Mouse (Mus musculus): ENCODE data around the gene Tspan6.

The Tspan6 gene

DNA sequence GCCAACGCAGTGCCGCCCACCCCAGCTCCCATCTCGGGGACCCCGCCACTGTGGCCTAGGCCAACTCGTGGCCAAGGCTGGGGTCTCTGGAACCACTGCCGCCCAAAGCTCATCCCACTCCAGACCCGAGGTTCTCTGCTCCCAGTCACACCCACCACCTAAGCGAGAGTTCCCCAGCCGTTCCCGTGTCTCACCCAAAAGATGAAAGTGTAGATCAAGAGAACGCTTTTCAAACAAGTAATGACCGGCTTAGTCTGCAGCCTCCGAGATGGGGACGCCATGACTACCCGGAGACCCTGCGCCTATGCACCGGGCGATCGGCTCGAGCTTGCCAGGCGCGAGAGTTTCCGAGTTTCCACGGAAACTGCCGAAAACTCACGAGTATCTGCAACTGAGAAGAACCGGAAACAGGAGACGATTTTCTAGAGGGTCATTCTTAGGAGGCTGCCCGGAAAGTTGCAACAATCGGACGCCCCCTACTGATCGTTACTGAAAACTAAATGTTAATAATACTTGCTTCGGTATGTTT lies at the start of gene Tspan6:
Gene Tspan6 (minus strand): TSS at position 416 of the 529 bp plus-strand sequence.
- peak; percentile 54 to 63 for DNase-seq (ENCODE audit: low spot score in 2 of 2)

DNA sequence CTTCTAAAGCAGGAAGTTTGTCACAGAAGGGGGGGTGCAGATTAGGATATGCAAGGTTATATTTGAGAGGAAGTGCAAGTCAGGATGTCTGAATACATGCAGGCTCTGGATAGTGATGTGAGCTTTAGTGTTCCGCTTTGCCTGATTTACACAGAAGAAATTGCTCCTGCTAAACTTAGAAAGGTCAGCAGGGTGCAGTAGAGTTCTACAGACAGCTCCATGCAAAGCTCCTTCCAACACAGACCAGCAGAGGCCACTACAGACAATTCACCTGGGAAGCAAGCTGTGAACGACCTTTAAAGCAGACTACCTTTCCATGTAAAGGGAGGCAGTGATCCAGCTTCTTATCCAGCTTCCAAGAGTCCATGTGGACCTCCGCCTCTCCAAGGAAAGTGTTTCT lies 49.2 kb upstream of the Tspan6 start:
- peak; percentile 16 to 21 for DNase-seq (ENCODE audit: low spot score in 2 of 2)

DNA sequence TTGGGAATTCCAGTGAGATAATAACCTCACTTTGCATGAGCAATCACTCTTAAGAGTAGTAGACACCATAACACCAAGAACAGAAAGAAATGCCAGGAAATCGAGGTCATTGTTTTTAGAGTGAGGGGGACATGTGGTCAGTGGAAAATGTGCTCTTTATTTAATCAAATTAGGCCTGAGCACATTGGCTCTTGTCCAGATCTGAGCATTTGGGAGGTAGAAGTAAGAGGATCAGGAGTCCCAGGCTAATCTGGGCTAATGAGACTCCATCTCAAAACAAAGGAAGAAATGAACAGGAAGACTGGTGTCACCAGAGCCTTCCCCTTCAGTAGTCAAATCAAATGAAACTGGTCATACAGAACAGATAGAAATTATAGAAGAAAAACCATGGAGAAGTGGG lies 41.3 kb upstream of the Tspan6 start:
- no peak for DNase-seq (ENCODE audit: low spot score in 2 of 2)

DNA sequence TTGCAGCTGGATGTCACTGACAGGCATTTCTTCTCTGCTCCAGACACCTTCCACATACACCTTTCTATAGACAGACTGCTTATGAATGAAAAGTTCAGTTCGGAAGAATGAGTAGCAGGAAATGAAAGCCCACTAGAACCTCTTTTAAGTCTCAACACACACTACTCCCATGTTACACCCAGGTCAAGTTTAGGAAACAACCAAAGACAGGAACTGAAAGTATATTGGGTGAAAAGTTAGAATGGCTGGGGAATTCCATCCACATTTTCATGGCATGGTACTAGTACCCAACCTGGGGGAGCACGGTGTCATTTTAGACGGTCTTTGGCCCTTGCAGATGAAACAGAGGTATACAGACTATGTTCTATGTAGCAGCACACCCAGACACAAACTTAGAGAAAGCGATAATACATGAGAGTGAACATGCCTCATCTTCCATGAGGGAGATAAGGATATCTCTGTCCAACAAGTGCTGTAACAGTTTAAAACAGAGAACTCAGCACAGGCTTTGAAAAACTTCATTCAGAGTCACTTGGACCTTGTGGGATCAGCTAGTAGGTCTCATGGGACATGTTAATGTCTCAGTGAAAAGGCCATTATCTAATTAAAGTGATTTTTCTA lies 38.5 kb upstream of the Tspan6 start:
- no peak for DNase-seq (ENCODE audit: low spot score in 2 of 2)

DNA sequence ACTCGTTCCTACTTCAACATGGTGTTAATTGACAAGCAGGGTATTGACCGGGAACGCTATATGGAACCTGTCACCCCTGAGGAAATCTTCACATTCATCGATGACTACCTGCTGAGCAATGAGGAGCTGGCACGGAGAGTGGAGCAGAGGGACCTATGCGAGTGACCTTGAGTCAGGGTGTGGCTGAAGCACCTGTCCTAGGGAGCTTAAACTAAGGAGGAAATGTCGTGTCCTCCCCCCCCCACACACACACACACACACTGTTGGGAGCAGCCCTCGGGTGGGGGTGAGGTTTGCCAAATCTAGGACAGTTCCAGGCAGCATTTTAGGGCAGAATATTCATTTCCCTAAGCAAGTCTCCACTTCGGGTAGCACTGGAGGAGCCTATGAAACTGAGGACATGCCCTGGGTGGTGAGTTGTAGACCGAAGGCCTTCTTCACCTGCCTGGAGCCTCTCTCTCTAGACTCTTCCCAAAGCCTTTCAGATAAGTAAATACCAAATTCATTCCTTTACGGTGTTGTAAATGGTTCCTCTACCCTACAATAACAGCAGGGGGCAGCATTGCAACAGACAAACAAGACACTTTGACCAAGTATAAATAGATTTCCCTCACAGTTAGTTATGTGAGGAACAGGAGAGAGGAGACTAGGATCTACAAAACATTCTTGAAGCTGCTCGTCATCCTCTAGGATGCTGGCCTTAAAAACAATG lies 33.2 kb upstream of the Tspan6 start:
- DNase-seq (ENCODE audit: low spot score in 2 of 2) = peak in 1 of 2 experiments; percentile 15

DNA sequence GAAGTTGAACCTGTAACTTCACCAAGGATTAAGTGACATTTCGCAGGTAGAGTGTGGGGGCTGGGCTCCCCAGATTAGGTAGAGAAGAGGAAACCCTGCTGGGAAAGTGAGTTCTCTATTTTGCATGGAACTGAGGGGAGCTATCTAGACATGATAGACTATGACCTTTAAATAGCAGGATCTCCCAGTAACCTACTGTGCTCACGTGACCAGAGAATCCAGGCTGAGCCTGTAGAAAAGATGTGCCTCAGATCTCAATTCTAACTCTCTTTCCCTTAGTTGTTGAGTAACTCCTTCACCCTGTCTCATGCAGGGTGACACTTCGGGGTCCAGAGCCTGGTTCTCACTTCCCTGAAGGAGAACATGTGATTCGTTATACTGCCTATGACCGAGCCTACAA lies 28.5 kb upstream of the Tspan6 start:
- no peak for DNase-seq (ENCODE audit: low spot score in 2 of 2)

DNA sequence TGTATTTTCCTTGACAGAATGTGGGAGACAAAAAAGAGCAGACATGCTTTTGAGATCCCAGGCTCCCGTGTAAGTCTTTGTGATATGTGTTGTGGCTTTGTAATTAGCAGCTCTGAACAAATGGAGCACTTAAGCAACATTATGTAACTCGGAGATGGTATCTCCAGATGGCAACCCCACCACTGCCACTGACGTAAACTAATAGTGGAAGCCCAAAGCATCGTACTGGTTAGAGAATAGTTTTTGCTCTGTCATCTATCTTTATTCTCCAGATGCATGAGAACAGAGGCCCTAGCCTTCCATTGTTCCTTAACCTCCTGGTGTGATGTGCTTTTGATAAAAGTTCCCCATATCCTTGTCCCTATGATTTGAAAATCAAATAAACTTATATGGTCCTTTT lies 23.0 kb upstream of the Tspan6 start:
- DNase-seq (ENCODE audit: low spot score in 2 of 2) = no peak

DNA sequence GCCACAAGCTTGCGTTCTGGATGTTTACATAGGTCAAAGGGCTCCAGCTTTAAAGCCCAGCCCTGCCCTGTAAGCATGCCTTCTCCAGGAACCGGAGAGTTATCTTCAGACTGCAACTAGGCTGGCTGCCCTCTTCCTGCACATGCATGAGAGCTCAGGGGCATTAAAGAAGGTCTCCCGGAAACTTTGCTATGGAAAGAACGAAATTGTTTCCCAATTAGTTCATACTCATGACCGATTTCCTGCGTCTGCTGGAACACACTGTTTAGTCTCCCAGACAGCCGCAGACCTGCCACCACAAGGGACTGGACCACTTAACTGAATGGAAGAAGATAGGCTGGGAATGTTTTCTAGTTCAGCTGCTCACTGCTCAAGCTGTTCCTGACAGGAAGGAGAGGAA lies 16.0 kb upstream of the Tspan6 start:
- DNase-seq (ENCODE audit: low spot score in 2 of 2) = no peak

DNA sequence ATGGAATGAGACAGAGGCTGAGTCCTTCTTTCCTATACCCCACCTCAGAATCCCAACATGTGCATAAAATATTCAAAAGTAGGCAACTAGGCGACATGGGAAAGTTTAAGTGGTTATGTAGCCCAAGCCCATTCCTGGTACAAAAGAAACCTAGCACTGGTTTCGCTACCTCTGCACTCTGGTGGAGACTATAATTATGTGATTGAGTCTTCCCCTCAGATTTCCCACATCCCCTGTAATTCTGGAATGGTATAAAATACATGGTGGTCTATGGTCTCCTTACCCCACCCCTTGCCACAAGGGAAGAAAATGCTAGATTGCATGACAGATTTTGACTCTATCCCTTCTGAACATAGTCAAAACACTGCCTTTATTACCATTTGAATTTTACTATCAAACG lies 14.8 kb upstream of the Tspan6 start:
- no peak for DNase-seq (ENCODE audit: low spot score in 2 of 2)

DNA sequence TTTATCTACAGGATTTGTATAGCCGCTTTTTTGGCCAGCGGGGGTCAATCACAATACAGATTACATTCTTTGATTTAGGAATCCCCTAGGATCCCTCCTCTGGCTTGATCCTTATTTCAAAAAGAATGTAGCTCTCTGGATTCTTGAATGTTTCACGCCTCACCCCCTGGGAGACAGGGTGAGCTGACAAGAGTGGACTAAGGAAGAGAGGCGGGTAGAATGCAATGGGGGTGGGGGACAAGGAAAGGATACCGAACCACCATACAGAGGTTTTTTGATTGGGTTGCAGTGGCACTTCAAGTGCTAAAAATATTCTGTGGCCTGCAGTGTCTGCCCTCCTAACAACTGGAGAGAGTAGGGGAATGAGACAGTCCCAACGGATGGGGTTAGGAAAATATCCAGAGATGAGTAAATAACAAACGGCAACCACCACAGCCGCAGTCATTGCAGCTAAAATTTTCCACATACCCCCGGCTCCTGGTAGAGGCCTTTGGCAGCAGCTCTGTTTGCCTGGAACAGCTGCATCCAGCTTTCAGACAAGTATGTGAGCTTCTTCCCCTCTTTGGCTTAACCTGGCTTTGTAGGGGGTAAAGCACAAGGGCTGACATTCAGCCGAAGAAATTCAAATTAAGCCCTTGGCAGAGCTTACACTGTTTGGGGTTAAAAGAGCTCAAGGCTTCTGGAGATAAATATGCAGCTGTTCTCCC lies 13.3 kb upstream of the Tspan6 start:
- no peak for DNase-seq (ENCODE audit: low spot score in 2 of 2)

DNA sequence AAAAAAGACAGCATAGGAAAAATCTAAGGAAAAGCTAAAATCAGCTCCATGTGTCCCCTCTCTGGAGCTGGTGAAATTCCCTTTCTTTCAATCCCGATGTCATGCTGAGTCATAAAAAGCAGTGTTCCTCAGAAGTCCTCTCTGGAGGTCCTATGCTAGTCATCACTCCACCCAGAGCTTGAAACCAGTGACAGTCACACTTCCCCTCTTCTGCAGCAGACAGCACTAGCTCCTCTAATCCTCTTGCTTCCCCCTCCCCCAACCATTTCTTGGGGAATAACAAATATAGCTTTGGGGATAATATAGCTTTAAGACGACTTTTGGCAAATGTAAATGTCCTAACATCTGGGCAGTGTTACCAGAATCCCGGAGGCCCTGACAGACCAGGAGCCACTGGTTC lies 10.0 kb upstream of the Tspan6 start, which contains the start of gene Srpx2:
Gene Srpx2 (plus strand): TSS at position 166 of the 400 bp plus-strand sequence.
- no peak for DNase-seq (ENCODE audit: low spot score in 2 of 2)

DNA sequence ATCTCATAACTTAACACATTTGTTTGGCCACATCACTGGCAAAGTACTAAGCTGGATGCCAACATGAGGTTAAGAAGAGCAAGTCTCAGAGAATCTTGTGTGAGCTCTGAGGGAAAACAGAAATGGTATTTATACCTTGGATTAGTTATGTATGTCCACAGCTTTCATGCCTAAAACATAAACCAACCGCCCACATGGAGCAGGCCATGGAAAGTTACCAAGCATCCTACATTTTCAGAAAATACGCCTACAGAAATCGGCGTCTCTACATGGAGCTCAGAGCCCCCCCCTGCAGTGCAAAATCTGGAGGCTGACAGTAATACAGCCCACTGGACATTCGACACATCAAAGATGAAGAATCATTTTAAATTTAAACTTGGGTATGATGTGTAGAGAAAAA lies 10.1 kb downstream of the Tspan6 start:
- no peak for DNase-seq (ENCODE audit: low spot score in 2 of 2)

DNA sequence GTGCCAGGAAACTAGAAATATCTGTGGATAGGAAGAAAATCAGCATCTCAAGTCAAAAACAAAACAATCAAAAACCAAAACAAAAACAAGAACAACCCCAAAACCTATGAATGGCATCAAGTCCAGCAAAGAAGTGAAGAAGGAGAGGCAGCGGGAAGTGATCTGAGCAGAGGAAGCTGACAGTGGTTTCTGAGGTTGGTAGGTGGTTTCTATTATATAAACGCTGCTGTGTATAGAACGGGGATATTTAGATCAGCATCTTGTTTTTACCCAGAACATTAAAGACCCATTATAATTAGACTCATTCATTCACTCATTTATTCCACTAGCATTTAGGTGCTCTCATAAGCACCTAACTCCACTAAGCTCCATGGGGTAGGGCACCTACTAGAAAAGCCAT lies 10.9 kb downstream of the Tspan6 start:
- DNase-seq (ENCODE audit: low spot score in 2 of 2) = no peak

DNA sequence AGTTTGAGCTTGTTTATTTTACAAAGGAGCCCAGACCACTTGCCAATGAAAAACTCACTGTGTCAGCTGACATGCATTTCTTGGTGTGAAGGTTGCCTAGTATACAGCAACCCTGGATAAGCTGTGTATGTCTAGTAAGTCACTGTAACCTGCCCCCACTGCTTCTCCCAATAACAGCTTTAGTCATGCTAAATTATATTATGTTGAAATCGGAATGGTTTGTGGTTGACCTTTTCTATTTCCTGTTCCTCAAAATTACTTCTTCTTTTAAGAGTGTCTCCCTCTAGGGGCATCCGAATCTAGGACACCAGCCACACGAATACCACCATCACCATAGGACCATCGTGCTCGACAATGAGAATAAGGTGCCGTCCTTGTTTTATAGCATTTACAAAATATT lies 28.5 kb downstream of the Tspan6 start:
- DNase-seq (ENCODE audit: low spot score in 2 of 2) = peak in 1 of 2 experiments; percentile 1

DNA sequence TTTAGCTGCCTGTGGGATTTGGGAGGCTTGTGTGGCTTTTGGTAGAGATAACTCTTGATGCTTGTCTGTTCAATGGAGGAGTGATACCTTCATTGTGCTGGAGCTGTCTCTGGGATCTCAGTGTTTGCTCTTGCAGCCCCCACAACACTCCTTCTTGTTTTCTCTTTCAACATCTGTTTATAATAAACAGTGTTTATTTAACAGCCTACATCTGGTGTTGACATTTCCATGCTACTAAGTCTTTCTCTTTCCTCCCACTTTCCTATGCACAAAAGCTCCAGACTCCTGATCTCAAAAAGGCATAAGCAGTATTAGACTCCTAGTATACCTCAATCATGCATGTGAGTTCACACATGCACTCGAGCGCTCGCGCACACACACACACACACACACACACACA lies 44.6 kb downstream of the Tspan6 start:
- DNase-seq (ENCODE audit: low spot score in 2 of 2) = no peak

DNA sequence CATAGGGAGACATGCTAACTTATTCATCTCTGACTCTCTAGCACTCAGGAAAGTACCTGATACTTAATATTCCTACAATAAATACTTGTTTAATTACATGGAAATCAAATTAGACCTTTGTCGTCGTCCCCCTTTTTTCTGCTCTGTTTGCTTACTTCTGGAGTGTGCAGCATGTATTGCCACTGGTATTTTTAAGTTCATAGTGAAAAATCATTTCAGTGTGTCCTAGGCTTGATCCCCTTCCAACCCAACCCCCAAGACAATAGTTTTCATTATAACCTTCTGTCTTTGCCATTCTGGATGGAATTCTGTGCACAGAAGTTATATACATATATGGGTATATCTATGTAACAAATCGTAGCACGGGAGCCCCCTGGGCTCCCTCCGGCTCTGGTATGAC lies 47.5 kb downstream of the Tspan6 start, which contains the start of gene Tnmd:
Gene Tnmd (plus strand): TSS at position 301 of the 400 bp plus-strand sequence.
- DNase-seq (ENCODE audit: low spot score in 2 of 2) = no peak

Data from spleen, postnatal 36 days (tissue).